Mouse (Mus musculus) cerebellum, adult (tissue): ENCODE data around the gene Aqp9.

ENCODE experiments used
- ATAC-seq: cut with Nextera tagmentation; 2 replicates; pipeline ENCODE4 v1.9.2; 2017; ENCODE audit warnings: mild to moderate bottlenecking, moderate library complexity, mixed read lengths; ENCODE audit not compliant: insufficient number of reproducible peaks, low FRiP score, low TSS enrichment

Gene Aqp9

GRCm38 (mm10) chr9:71173533-71173932 is 5.1 kb upstream of the Aqp9 start:
- ATAC-seq = no peak

GRCm38 (mm10) chr9:71167473-71168215 is 838 bp downstream of the Aqp9 start:
- no peak for ATAC-seq

- no peak for ATAC-seq
These were observed 1.5 kb downstream of the Aqp9 start for GRCm38 (mm10) chr9:71166871-71167465.

GRCm38 (mm10) chr9:71166019-71166705 is 2.3 kb downstream of the Aqp9 start:
- no peak for ATAC-seq

GRCm38 (mm10) chr9:71165510-71165909 is 3.0 kb downstream of the Aqp9 start:
- no peak for ATAC-seq

GRCm38 (mm10) chr9:71165061-71165460 is 3.4 kb downstream of the Aqp9 start:
- no peak for ATAC-seq

GRCm38 (mm10) chr9:71164353-71164752 is 4.1 kb downstream of the Aqp9 start:
- ATAC-seq = no peak

- no peak for ATAC-seq
These were observed 5.4 kb downstream of the Aqp9 start for GRCm38 (mm10) chr9:71162858-71163740.

GRCm38 (mm10) chr9:71162131-71162857 is 6.2 kb downstream of the Aqp9 start:
- ATAC-seq = no peak

- ATAC-seq = no peak
These were observed 7.4 kb downstream of the Aqp9 start for GRCm38 (mm10) chr9:71160849-71161711.

- ATAC-seq = no peak
These were observed 8.8 kb downstream of the Aqp9 start for GRCm38 (mm10) chr9:71159686-71160085.

GRCm38 (mm10) chr9:71159060-71159626 is 9.3 kb downstream of the Aqp9 start:
- ATAC-seq = no peak

GRCm38 (mm10) chr9:71157921-71158646 is 10.4 kb downstream of the Aqp9 start:
- no peak for ATAC-seq

GRCm38 (mm10) chr9:71156447-71157035 is 11.9 kb downstream of the Aqp9 start:
- ATAC-seq = no peak

GRCm38 (mm10) chr9:71155399-71156005 is 13.0 kb downstream of the Aqp9 start:
- ATAC-seq = no peak

GRCm38 (mm10) chr9:71151386-71151785 is 17.1 kb downstream of the Aqp9 start:
- ATAC-seq = no peak

- ATAC-seq = no peak
These were observed 18.3 kb downstream of the Aqp9 start for GRCm38 (mm10) chr9:71150175-71150574.
